Mouse (Mus musculus): ENCODE results near the gene Gm10100.
"Not testable (repeated sequence)": the region's sequence is repeated elsewhere in the genome, so short reads cannot be mapped to it uniquely, and the experiment has no call there.

Gene Gm10100

GRCm38 (mm10) chr10:77726186-77726585, at the start of gene Gm10100:
TSS of gene Gm10100 (plus strand) at chr10:77726486.
- DNase-seq (ENCODE audit: low spot score): no peak

- DNase-seq (ENCODE audit: low spot score): no peak
Observed at GRCm38 (mm10) chr10:77677562-77677961, 48.7 kb upstream of the Gm10100 start.

GRCm38 (mm10) chr10:77682994-77683393, 43.3 kb upstream of the Gm10100 start:
- no peak for DNase-seq (ENCODE audit: low spot score)

- DNase-seq (ENCODE audit: low spot score): no peak
Observed at GRCm38 (mm10) chr10:77684181-77684580, 42.1 kb upstream of the Gm10100 start.

GRCm38 (mm10) chr10:77685895-77686664, 40.2 kb upstream of the Gm10100 start, which contains the start of gene Tspear:
TSS of gene Tspear (plus strand) at chr10:77686569.
- DNase-seq (ENCODE audit: low spot score): no peak

GRCm38 (mm10) chr10:77687021-77687420, 39.3 kb upstream of the Gm10100 start:
- DNase-seq (ENCODE audit: low spot score): no peak

- DNase-seq (ENCODE audit: low spot score): not testable (repeated sequence)
Observed at GRCm38 (mm10) chr10:77690356-77690807, 35.9 kb upstream of the Gm10100 start, which contains the start of gene Gm19402. TSS of gene Gm19402 (minus strand) at chr10:77690757.

GRCm38 (mm10) chr10:77697133-77697532, 29.2 kb upstream of the Gm10100 start, which contains the start of gene Gm9508:
TSS of gene Gm9508 (minus strand) at chr10:77697233.
- no peak for DNase-seq (ENCODE audit: low spot score)

GRCm38 (mm10) chr10:77706326-77706725, 20.0 kb upstream of the Gm10100 start, which contains the start of gene Gm10272:
TSS of gene Gm10272 (plus strand) at chr10:77706626.
- no peak for DNase-seq (ENCODE audit: low spot score)

- no peak for DNase-seq (ENCODE audit: low spot score)
Observed at GRCm38 (mm10) chr10:77709831-77710230, 16.5 kb upstream of the Gm10100 start.

GRCm38 (mm10) chr10:77711157-77711556, 15.1 kb upstream of the Gm10100 start, which contains the start of gene Gm10024:
TSS of gene Gm10024 (plus strand) at chr10:77711457.
- not testable (repeated sequence) for DNase-seq (ENCODE audit: low spot score)

GRCm38 (mm10) chr10:77713734-77714133, 12.6 kb upstream of the Gm10100 start:
- DNase-seq (ENCODE audit: low spot score): no peak

GRCm38 (mm10) chr10:77715507-77715906, 10.8 kb upstream of the Gm10100 start, which contains the start of gene Gm10142:
TSS of gene Gm10142 (plus strand) at chr10:77715807.
- no peak for DNase-seq (ENCODE audit: low spot score)

- not testable (repeated sequence) for DNase-seq (ENCODE audit: low spot score)
Observed at GRCm38 (mm10) chr10:77720299-77720698, 6.0 kb upstream of the Gm10100 start, which contains the start of gene Krtap12-1. TSS of gene Krtap12-1 (plus strand) at chr10:77720599.

- DNase-seq (ENCODE audit: low spot score): no peak
Observed at GRCm38 (mm10) chr10:77724855-77725254, 1.4 kb upstream of the Gm10100 start.

- no peak for DNase-seq (ENCODE audit: low spot score)
Observed at GRCm38 (mm10) chr10:77728280-77728679, 2.0 kb downstream of the Gm10100 start.

- DNase-seq (ENCODE audit: low spot score): no peak
Observed at GRCm38 (mm10) chr10:77729241-77729640, 3.0 kb downstream of the Gm10100 start.

GRCm38 (mm10) chr10:77735928-77736327, 9.6 kb downstream of the Gm10100 start:
- no peak for DNase-seq (ENCODE audit: low spot score)

GRCm38 (mm10) chr10:77738929-77739328, 12.6 kb downstream of the Gm10100 start:
- DNase-seq (ENCODE audit: low spot score): no peak

GRCm38 (mm10) chr10:77741924-77742688, 15.8 kb downstream of the Gm10100 start, which contains the start of gene Gm18596:
TSS of gene Gm18596 (minus strand) at chr10:77742638.
- not testable (repeated sequence) for DNase-seq (ENCODE audit: low spot score)

- not testable (repeated sequence) for DNase-seq (ENCODE audit: low spot score)
Observed at GRCm38 (mm10) chr10:77750686-77751085, 24.4 kb downstream of the Gm10100 start.

- DNase-seq (ENCODE audit: low spot score): not testable (repeated sequence)
Observed at GRCm38 (mm10) chr10:77751254-77751653, 25.0 kb downstream of the Gm10100 start, which contains the start of gene Gm9736. TSS of gene Gm9736 (minus strand) at chr10:77751354.

Measured in yolk sac, embryonic 10.5 days (tissue).